Mouse (Mus musculus) CH12.LX (cell line): Measurements from ENCODE around the gene Uqcr11. TPM values are rescaled to one million over a fixed set of nuclear protein-coding genes. Genes with fewer than 3 reads are reported as not detected.

ENCODE experiments used
- DNase-seq: peaks from one replicate; pipeline ENCODE4 v3.0.0-alpha.2; 2013; ENCODE audit errors: extremely low read depth
- H3K27ac ChIP-seq: 2 replicates; pipeline ENCODE4 v1.5.1; 2012; ENCODE audit warnings: low read depth, mild to moderate bottlenecking, control low read depth, moderate library complexity; ENCODE audit not compliant: insufficient read depth
- H3K27me3 ChIP-seq: replicated peaks from 2 replicates; pipeline ENCODE3; 2012; ENCODE audit warnings: inconsistent platforms
- H3K36me3 ChIP-seq, 2 experiments: replicated peaks in 1 of 2; 2 replicates each; pipeline versions ENCODE3 to v1.6.1; 2012; ENCODE audit warnings: inconsistent platforms in 1 of 2, low read length in 1 of 2, mild to moderate bottlenecking in 1 of 2, mixed read lengths in 1 of 2, moderate library complexity in 1 of 2; ENCODE audit not compliant: control insufficient read depth in 1 of 2, insufficient read depth in 1 of 2
- H3K4me1 ChIP-seq, 2 experiments: 2 replicates each; pipeline ENCODE4 v1.6.1; 2012; ENCODE audit warnings: inconsistent platforms in 1 of 2, moderate library complexity in 1 of 2; ENCODE audit not compliant: insufficient read depth in 2 of 2, control insufficient read depth in 1 of 2
- H3K4me2 ChIP-seq: 2 replicates; pipeline ENCODE4 v1.6.1; 2012; ENCODE audit warnings: low read depth, mild to moderate bottlenecking, control low read depth; ENCODE audit not compliant: poor library complexity, insufficient read depth, severe bottlenecking
- H3K4me3 ChIP-seq, 3 experiments: fragments of 150-350 bp in 1 of 3; sonication (generic) in 1 of 3; replicated peaks in 1 of 3; 2 replicates each; pipeline versions ENCODE3 to v1.5.1; 2011 to 2012; ENCODE audit warnings: low read depth in 2 of 3, low read length in 2 of 3, mild to moderate bottlenecking in 2 of 3, moderate library complexity in 2 of 3, control low read depth in 1 of 3, improper control_type of control experiment in 1 of 3, inconsistent platforms in 1 of 3, mixed read lengths in 1 of 3; ENCODE audit not compliant: poor library complexity in 1 of 3
- H3K79me2 ChIP-seq: replicated peaks from 2 replicates; pipeline ENCODE4 v1.6.1; 2012; ENCODE audit warnings: mild to moderate bottlenecking, moderate library complexity; ENCODE audit not compliant: control insufficient read depth, poor library complexity, insufficient read depth, severe bottlenecking; ENCODE audit errors: extremely low read depth
- H3K9ac ChIP-seq: 2 replicates; pipeline ENCODE4 v1.6.1; 2012; ENCODE audit warnings: low read depth, mild to moderate bottlenecking, control low read depth, moderate library complexity; ENCODE audit not compliant: insufficient read depth
- H3K9me3 ChIP-seq: replicated peaks from 2 replicates; pipeline ENCODE3; 2012; ENCODE audit warnings: low read length, inconsistent platforms, mixed read lengths
- CHD1 ChIP-seq: IDR thresholded peaks from 2 replicates; pipeline ENCODE4 v1.6.1; 2012; ENCODE audit warnings: low read depth, low read length, improper control_type of control experiment, inconsistent platforms
- CHD2 ChIP-seq: IDR thresholded peaks from 2 replicates; pipeline ENCODE4 v1.6.1; 2011; ENCODE audit warnings: low read length, improper control_type of control experiment
- CTCF ChIP-seq, 2 experiments: IDR thresholded peaks in 1 of 2; conservative IDR thresholded peaks in 1 of 2; 2 replicates each; pipeline ENCODE4 v1.5.1; 2011 to 2012; ENCODE audit warnings: low read depth in 2 of 2, low read length in 2 of 2, improper control_type of control experiment in 1 of 2, inconsistent platforms in 1 of 2, mild to moderate bottlenecking in 1 of 2, moderate library complexity in 1 of 2
- E2F4 ChIP-seq: IDR thresholded peaks from 2 replicates; pipeline ENCODE4 v1.6.1; 2011; ENCODE audit warnings: low read depth, low read length, improper control_type of control experiment; ENCODE audit not compliant: insufficient replicate concordance
- EP300 ChIP-seq: IDR thresholded peaks from 2 replicates; pipeline ENCODE4 v1.6.1; 2011; ENCODE audit warnings: low read length, improper control_type of control experiment
- IRF4 ChIP-seq: IDR thresholded peaks from 2 replicates; pipeline ENCODE4 v1.6.1; 2014; ENCODE audit warnings: low read depth, mild to moderate bottlenecking, inconsistent platforms, low read length, improper control_type of control experiment
- JUN ChIP-seq: IDR thresholded peaks from 2 replicates; pipeline ENCODE4 v1.6.1; 2011; ENCODE audit warnings: low read depth, mild to moderate bottlenecking, low read length, improper control_type of control experiment, moderate library complexity; ENCODE audit not compliant: insufficient read depth
- KAT2A ChIP-seq: IDR thresholded peaks from 2 replicates; pipeline ENCODE4 v1.6.1; 2012; ENCODE audit warnings: low read length, improper control_type of control experiment, inconsistent platforms; ENCODE audit not compliant: insufficient replicate concordance
- MAFK ChIP-seq: IDR thresholded peaks from 2 replicates; pipeline ENCODE4 v1.6.1; 2011; ENCODE audit warnings: low read length, improper control_type of control experiment; ENCODE audit not compliant: insufficient replicate concordance
- MAZ ChIP-seq: IDR thresholded peaks from 2 replicates; pipeline ENCODE4 v1.6.1; 2012; ENCODE audit warnings: low read depth, mild to moderate bottlenecking, inconsistent platforms, low read length, improper control_type of control experiment, moderate library complexity
- MXI1 ChIP-seq: IDR thresholded peaks from 2 replicates; pipeline ENCODE4 v1.6.1; 2011; ENCODE audit warnings: mild to moderate bottlenecking, low read depth, low read length, improper control_type of control experiment
- MYC ChIP-seq: IDR thresholded peaks from 2 replicates; pipeline ENCODE4 v1.6.1; 2011; ENCODE audit warnings: low read depth, mild to moderate bottlenecking, improper control_type of control experiment, low read length
- NRF1 ChIP-seq: IDR thresholded peaks from 2 replicates; pipeline ENCODE4 v1.6.1; 2014; ENCODE audit warnings: low read depth, mild to moderate bottlenecking, inconsistent platforms, low read length, improper control_type of control experiment, moderate library complexity
- PAX5 ChIP-seq: IDR thresholded peaks from 2 replicates; pipeline ENCODE4 v1.6.1; 2012; ENCODE audit warnings: low read length, inconsistent platforms, mixed read lengths
- ZKSCAN1 ChIP-seq: IDR thresholded peaks from 2 replicates; pipeline ENCODE4 v1.6.1; 2012; ENCODE audit warnings: low read depth, inconsistent platforms, low read length, improper control_type of control experiment, borderline replicate concordance
- ZNF384 ChIP-seq: IDR thresholded peaks from 2 replicates; pipeline ENCODE4 v1.6.1; 2012; ENCODE audit warnings: low read depth, low read length, improper control_type of control experiment, inconsistent platforms
- dilution Hi-C: fragments of 300-500 bp; cut with MboI; formaldehyde crosslinking; loops from 2 replicates; pipeline ENCODE4 v1.14.3; 2020; ENCODE audit warnings: low sequenced_read_pairs; ENCODE audit not compliant: extremely low pct_unique_long_range_greater_than_20kb, extremely low pct_ligation_motif_present
- in situ Hi-C: fragments of 300-500 bp; cut with MboI; formaldehyde crosslinking; loops from 3 replicates; pipeline ENCODE4 v1.14.3; 2019; ENCODE audit warnings: low sequenced_read_pairs, low pct_ligation_motif_present, low pct_unique_long_range_greater_than_20kb, mixed read lengths
- polyA plus RNA-seq: library from polyadenylated mRNA; unstranded; fragments of >175 nt; gene quantifications from 2 replicates; pipeline ENCODE4 v1.2.1, GENCODE M21; 2012; ENCODE audit warnings: low read depth; ENCODE audit not compliant: insufficient read length
- total RNA-seq, 2 experiments: library from RNA; depleted of rRNA; stranded (reverse); fragments of 300-350 nt in 1 of 2; fragments of >200 nt in 1 of 2; gene quantifications; 2 replicates each; pipeline ENCODE4 v1.2.3; 2012 to 2014

Gene Uqcr11
- total and polyA plus RNA-seq, 3 experiments = 206 to 466 (median 444) TPM

DNA sequence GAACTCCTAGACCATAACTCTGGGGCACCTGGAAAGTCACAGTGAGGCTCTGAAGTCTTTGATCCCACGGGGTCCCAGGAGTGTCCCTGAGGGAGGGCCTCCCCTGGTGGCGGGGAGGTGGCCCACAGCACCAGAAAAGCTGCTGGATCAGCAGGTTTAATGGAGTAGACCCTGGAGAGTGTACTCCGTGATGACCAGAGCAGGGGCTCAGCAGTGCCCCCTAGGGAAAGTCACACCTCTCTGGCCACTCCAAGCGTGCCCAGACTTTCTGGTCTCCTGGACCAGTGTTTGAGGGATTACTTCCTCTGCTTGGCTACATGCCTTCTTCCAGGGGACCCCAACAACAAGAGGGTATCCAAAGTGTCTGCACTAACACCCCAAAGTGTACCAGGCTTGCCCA, 23.2 kb downstream of the Uqcr11 start:
- TF ChIP-seq MAFK (0 out of 2 replicates have a peak, but pooled peaks have one; percentile 27), ZNF384 (no peak), CHD1 (no peak), CTCF (conservative IDR thresholded peaks at IDR 0.05 in 1 of 2, IDR thresholded peaks at IDR 0.05 in 1 of 2; ENCODE audit: low read depth in 2 of 2, low read length in 2 of 2) (peak in 1 of 2 experiments; percentile 30; a peak in 2 of 4 replicates)
- TF ChIP-seq, all 38 proteins: peak for 2
- in situ Hi-C loops = no loop called here
- H3K4me1 ChIP-seq = peaks cover 30 to 44% of the 10 kb centered on the region in 2 experiments
- H3K79me2 ChIP-seq = no peaks in the 10 kb centered on the region
- no peaks in the 10 kb centered on the region for H3K9me3 ChIP-seq
- no peak overlapping the region for H3K27ac ChIP-seq
- no peak overlapping the region for H3K4me2 ChIP-seq
- H3K36me3 ChIP-seq = peaks cover 17 to 49% of the 10 kb centered on the region in 2 experiments
- DNase-seq = no peak
- no peak overlapping the region for H3K9ac ChIP-seq
- H3K27me3 ChIP-seq = no peaks in the 10 kb centered on the region
- no peak overlapping the region for H3K4me3 ChIP-seq
- dilution Hi-C loops = no loop called here

DNA sequence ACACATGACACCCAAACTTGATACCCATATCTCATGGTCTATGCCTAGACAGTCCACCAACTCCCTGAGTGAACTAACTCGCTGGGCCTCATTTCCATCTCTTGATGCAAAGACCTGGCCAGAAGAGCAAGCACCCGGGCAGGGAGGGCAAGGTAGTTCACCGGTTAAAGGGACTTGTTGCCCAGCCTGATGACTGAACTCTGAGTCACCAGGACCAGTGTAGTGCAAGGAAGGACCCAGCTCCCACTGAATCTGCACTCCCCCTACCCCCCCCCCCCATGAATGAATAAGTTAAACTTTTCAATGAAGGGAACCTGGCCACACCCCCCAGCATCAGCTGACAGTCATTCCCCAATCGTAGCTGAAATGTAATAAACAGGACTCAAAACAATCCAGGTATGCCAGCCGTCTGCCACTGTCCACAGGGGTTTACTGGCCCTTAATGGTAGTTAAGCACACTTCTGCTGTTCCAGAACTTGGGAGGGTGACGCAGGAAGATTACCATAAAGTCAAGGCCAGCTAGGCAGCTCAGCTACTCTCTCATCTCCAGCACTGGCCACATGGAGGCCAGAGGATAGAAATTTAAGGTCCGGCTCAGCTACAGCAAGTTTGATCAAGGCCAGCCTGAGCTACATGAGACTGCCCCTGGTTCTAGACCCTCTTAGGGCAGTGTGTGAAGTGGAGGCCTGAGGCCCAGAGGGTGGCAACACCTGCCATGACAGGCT, 23.8 kb downstream of the Uqcr11 start:
- dilution Hi-C loops = no loop called here
- Histone ChIP-seq H3K27ac (no peak overlapping the region), H3K36me3 (peaks cover 17 to 49% of the 10 kb centered on the region in 2 experiments), H3K4me2 (no peak overlapping the region), H3K27me3 (no peaks in the 10 kb centered on the region), H3K4me3 (no peak overlapping the region), H3K79me2 (no peaks in the 10 kb centered on the region), H3K4me1 (peaks cover 26 to 37% of the 10 kb centered on the region in 2 experiments), H3K9ac (no peak overlapping the region), H3K9me3 (no peaks in the 10 kb centered on the region)
- no peak for DNase-seq
- no peak for TF ChIP-seq PAX5
- no peak for TF ChIP-seq MXI1
- no peak for TF ChIP-seq JUN
- TF ChIP-seq E2F4 = no peak
- no peak for TF ChIP-seq NRF1
- no peak for TF ChIP-seq IRF4
- TF ChIP-seq EP300 = no peak
- no peak for TF ChIP-seq CTCF (conservative IDR thresholded peaks at IDR 0.05 in 1 of 2, IDR thresholded peaks at IDR 0.05 in 1 of 2; ENCODE audit: low read depth in 2 of 2, low read length in 2 of 2)
- no peak for TF ChIP-seq CHD1
- no peak for TF ChIP-seq MAZ
- no peak for TF ChIP-seq ZNF384
- TF ChIP-seq KAT2A = no peak
- TF ChIP-seq ZKSCAN1 = no peak
- no peak for TF ChIP-seq CHD2
- no peak for TF ChIP-seq MYC
- in situ Hi-C loops = no loop called here
